9 mouse cellular contexts compared by ENCODE assay signal in the genomic region with DNA sequence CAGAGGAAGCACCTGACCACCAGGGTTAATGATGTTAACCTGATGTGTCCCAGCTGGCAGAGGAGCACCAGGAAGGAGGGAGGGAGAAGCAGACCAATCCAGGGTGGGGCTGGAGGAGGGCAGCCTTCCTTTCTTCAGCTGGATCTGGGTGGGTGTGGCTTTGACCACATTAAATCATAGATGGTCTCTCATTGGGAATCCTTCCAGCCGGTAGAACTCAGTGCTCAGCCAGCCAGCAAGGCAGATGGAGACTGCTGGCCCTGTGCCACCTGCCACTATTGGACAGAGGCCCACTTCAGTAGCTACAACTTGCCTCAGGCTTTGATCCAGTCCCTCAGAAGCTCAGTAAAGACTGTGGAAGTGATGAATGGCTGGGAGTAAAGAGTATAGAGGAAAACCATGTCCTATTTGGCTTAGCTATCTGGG.
DNase-seq lines count a peak whose midpoint lies in the region; ATAC-seq lines count a peak whose summit lies in the region.
"Had no signal": no experiment of that assay in that cellular context is flagged by ENCODE, and none has a peak within 500 bp of the region (broad histone marks: within the 10 kb centered on the region; RNA-seq: fewer than 3 reads in every experiment).

No protein-coding gene starts in this region.

- no peak overlapping the region for H3K4me2 ChIP-seq in neural tube, embryonic 15.5 days

- H3K4me3 ChIP-seq in neural tube, embryonic 15.5 days (replicated peaks): no peak overlapping the region
- H3K4me3 ChIP-seq: erythroblast, embryonic 14.5 days had no signal

- no peaks in the 10 kb centered on the region for H3K27me3 ChIP-seq in neural tube, embryonic 15.5 days (replicated peaks)

- WGBS in neural tube, embryonic 15.5 days: 5% methylated on average over 1 of the region's 1 CpGs

- ATAC-seq in neural tube, embryonic 15.5 days (ENCODE audit: low FRiP score): peak; percentile 79; the same call in 1 of the 2 replicates

- H3K36me3 ChIP-seq in neural tube, embryonic 15.5 days: no peaks in the 10 kb centered on the region

- H3K27ac ChIP-seq in neural tube, embryonic 15.5 days (replicated peaks): 0 out of 2 replicates have a peak overlapping the region, but pooled peaks have one; percentile 54

- H3K9ac ChIP-seq in neural tube, embryonic 15.5 days (replicated peaks): no peak overlapping the region

- H3K9me3 ChIP-seq in neural tube, embryonic 15.5 days (replicated peaks): 0 out of 2 replicates have a peak, but pooled peaks cover 4% of the 10 kb centered on the region

- DNase-seq in left cerebral cortex, adult 18-20 months (ENCODE audit: low spot score in 2 of 2): peak; percentile 37 to 61
- DNase-seq in left cerebral cortex, adult 11 months (ENCODE audit: low spot score): no peak
- peak; percentile 61 for DNase-seq in brain, embryonic 18.5 days (ENCODE audit: low read depth, low spot score)
- peak; percentile 36 to 40 for DNase-seq in frontal cortex, postnatal 25 days (ENCODE audit: low spot score in 2 of 2)
- peak; percentile 59 for DNase-seq in layer of hippocampus, adult 11-12 months (ENCODE audit: low spot score)
- no peak for DNase-seq in embryo, embryonic 10 days (ENCODE audit: low spot score)
- no peak for DNase-seq in T-cell, adult 2 months (ENCODE audit: low spot score)

- 0 out of 2 replicates have a peak, but pooled peaks cover 3% of the 10 kb centered on the region for H3K4me1 ChIP-seq in neural tube, embryonic 15.5 days

Comparison
In these comparisons a context has a peak if more than half of its experiments do, and no peak if none do; other contexts are left out.
1. DNase-seq: peak in left cerebral cortex, adult 18-20 months (2 of 2), brain, embryonic 18.5 days (single experiment), frontal cortex, postnatal 25 days (2 of 2) and layer of hippocampus, adult 11-12 months (single experiment); none in left cerebral cortex, adult 11 months (single experiment), embryo, embryonic 10 days (single experiment) and T-cell, adult 2 months (single experiment).